Mouse (Mus musculus) heart, postnatal 14 days (tissue): Measurements from ENCODE around the gene Sgsm2. TPM values are rescaled to one million over a fixed set of nuclear protein-coding genes. Genes with fewer than 3 reads are reported as not detected.
A peak's percentile ranks its signal among the peaks of the same experiment; 100 is the strongest.

Experiments used
- DNase-seq, 2 experiments: peaks; one replicate each; pipeline ENCODE4 v3.0.0; 2021 to 2022
- intact Hi-C: fragments of 180-260 bp; cut with DNase I; formaldehyde crosslinking; loops from one replicate; pipeline ENCODE4 v1.15.1; 2025
- long read RNA-seq, 2 experiments: library from polyadenylated mRNA; stranded (forward); transcript quantifications; one replicate each; pipeline ENCODE4 v2.0.0; 2021
- total RNA-seq, 2 experiments: library from RNA; stranded (reverse); gene quantifications; 2 replicates each; pipeline ENCODE4 v1.2.3; 2021

Gene Sgsm2
- total RNA-seq, result 1 to 10 TPM; 7.0 to 7.3 TPM
- long read RNA-seq, experiment 1, full-length matches to known transcripts, result 1 of 7 reads
- long read RNA-seq, experiment 1, partial matches to known transcripts, result 1 of 7 reads
- long read RNA-seq, experiment 1, other reads (novel, unspliced or antisense), result 5 of 7 reads
- long read RNA-seq, experiment 2, full-length matches to known transcripts, result 3 of 9 reads
- long read RNA-seq, experiment 2, partial matches to known transcripts, result 0 of 9 reads
- long read RNA-seq, experiment 2, other reads (novel, unspliced or antisense), result 6 of 9 reads

GRCm38 (mm10) chr11:74896901-74897677, at the start of gene Sgsm2:
Gene Sgsm2 (minus strand): TSS chr11:74897060.
- DNase-seq, result peak; percentile 70 to 74
- intact Hi-C loops, result no loop called here

- DNase-seq, result peak in 1 of 2 experiments; percentile 36
- intact Hi-C loops, result loop anchor here (1.0 to 5.0 kb wide), 3 partner anchors 34 to 346 kb away; no protein-coding TSS in a partner anchor
These were observed 49.5 kb upstream of the Sgsm2 start for GRCm38 (mm10) chr11:74946348-74946747.

- no peak for DNase-seq
- intact Hi-C loops, result no loop called here
These were observed 33.5 kb upstream of the Sgsm2 start for GRCm38 (mm10) chr11:74930391-74930790.

GRCm38 (mm10) chr11:74929111-74929510, 32.3 kb upstream of the Sgsm2 start:
- intact Hi-C loops, result no loop called here
- DNase-seq, result no peak

GRCm38 (mm10) chr11:74927236-74927725, 30.4 kb upstream of the Sgsm2 start:
- DNase-seq, result no peak
- intact Hi-C loops, result no loop called here

GRCm38 (mm10) chr11:74926388-74927005, 29.6 kb upstream of the Sgsm2 start:
- peak; percentile 13 to 51 for DNase-seq
- intact Hi-C loops, result no loop called here

GRCm38 (mm10) chr11:74925577-74926387, 28.9 kb upstream of the Sgsm2 start, which contains the start of the genes Smg6 and Srr:
Gene Smg6 (plus strand): TSS chr11:74925823.
Gene Srr (minus strand): TSS chr11:74925948.
- intact Hi-C loops, result no loop called here

GRCm38 (mm10) chr11:74924149-74924548, 27.3 kb upstream of the Sgsm2 start:
- intact Hi-C loops, result no loop called here
- peak; percentile 12 to 34 for DNase-seq

More at GRCm38 (mm10) chr11:74925577-74926387, 28.9 kb upstream of the Sgsm2 start, which contains the start of the genes Smg6 and Srr:
- DNase-seq, result peak; percentile 93 to 95

GRCm38 (mm10) chr11:74919249-74919648, 22.4 kb upstream of the Sgsm2 start:
- intact Hi-C loops, result no loop called here
- no peak for DNase-seq

GRCm38 (mm10) chr11:74912492-74912891, 15.6 kb upstream of the Sgsm2 start:
- intact Hi-C loops, result no loop called here
- no peak for DNase-seq

- DNase-seq, result no peak
- intact Hi-C loops, result no loop called here
These were observed 13.1 kb upstream of the Sgsm2 start for GRCm38 (mm10) chr11:74909978-74910377.

- no peak for DNase-seq
- intact Hi-C loops, result no loop called here
These were observed 11.9 kb upstream of the Sgsm2 start for GRCm38 (mm10) chr11:74908618-74909399.

- intact Hi-C loops, result no loop called here
- no peak for DNase-seq
These were observed 11.0 kb upstream of the Sgsm2 start for GRCm38 (mm10) chr11:74907850-74908249.

GRCm38 (mm10) chr11:74902416-74902815, 5.6 kb upstream of the Sgsm2 start:
- intact Hi-C loops, result no loop called here

GRCm38 (mm10) chr11:74901555-74901954, 4.7 kb upstream of the Sgsm2 start:
- DNase-seq, result no peak
- intact Hi-C loops, result no loop called here

More at GRCm38 (mm10) chr11:74902416-74902815, 5.6 kb upstream of the Sgsm2 start:
- no peak for DNase-seq

GRCm38 (mm10) chr11:74898517-74898827, 1.6 kb upstream of the Sgsm2 start:
- no peak for DNase-seq
- intact Hi-C loops, result no loop called here

GRCm38 (mm10) chr11:74897678-74898516, 1.0 kb upstream of the Sgsm2 start, which contains the start of gene Tsr1:
Gene Tsr1 (plus strand): TSS chr11:74898071.
- intact Hi-C loops, result no loop called here
- DNase-seq, result peak; percentile 89 to 93
